Mouse (Mus musculus): ENCODE data around the gene Pip4k2c.

DNA sequence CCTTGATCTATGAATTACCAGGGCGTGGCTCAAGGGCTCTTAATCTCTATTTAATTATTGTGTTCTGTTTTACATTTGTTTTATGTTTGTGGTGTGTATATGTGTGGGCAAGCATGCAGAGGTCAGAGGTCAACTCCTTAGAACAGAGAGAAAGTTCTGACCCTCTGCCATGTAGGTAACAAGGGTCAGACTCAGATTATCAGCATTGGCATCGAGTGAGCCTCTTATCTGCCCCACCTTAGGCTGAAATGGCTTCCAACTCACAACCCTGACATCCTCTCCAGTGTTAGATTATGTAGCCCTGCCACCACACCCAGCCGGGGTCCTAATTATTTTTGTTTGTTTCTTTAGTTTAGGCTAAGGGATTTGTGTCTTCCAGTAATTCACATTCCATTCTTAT lies 52.9 kb downstream of the Pip4k2c start:
- no peak for TF ChIP-seq POLR2A (IDR thresholded peaks at IDR 0.05; ENCODE audit: borderline replicate concordance, extremely low read depth, insufficient read depth, insufficient read length, poor library complexity, severe bottlenecking)
- TF ChIP-seq CTCF (IDR thresholded peaks at IDR 0.05; ENCODE audit: borderline replicate concordance, extremely low read depth, insufficient read depth, insufficient read length): no peak
